Mouse (Mus musculus): ENCODE measurements around the gene Fam78a.

GRCm38 (mm10) chr2:32019704-32020103, 65.0 kb downstream of the Fam78a start:
- TF ChIP-seq CTCF (IDR thresholded peaks at IDR 0.05; ENCODE audit: borderline replicate concordance, control insufficient read depth, extremely low read depth, insufficient read depth, low read length, poor library complexity) (no peak), POLR2A (IDR thresholded peaks at IDR 0.05; ENCODE audit: control insufficient read depth, extremely low read depth, insufficient read depth, low read length, poor library complexity) (no peak)
